13 mouse cellular contexts compared by ENCODE assay signal in the genomic region with DNA sequence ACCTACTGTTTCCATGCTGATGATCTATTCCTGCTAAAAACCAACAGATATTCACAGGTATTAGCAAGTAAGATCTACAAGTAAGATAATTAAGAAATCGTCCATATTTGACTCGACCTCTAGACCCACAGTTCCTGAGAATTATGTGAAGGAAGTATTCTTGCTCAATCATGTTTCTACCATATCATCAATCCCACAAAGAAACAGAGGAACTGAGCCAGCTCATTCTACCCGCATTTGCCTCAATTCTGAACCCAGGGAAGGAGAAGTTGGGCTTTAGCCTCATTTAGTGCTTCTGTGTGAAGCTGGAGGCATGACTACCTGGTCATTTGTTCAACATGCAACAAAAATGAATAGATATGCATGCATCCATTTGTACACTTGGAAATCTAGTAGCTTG.
"Had no signal": no experiment of that assay in that cellular context is flagged by ENCODE, and none has a peak within 500 bp of the region (broad histone marks: within the 10 kb centered on the region; RNA-seq: fewer than 3 reads in every experiment).

No protein-coding gene starts in this region.

- H3K4me1 ChIP-seq: limb, embryonic 13.5 days; lung, embryonic 15.5 days; midbrain, embryonic 15.5 days had no signal

- DNase-seq: kidney, adult 11 months; kidney, postnatal 10 days; kidney, postnatal 4 days; left cerebral cortex, postnatal 4 days; right cerebral cortex, adult 18-20 months; right cerebral cortex, postnatal 25 days; thymus, postnatal 36 days had no signal

- H3K4me3 ChIP-seq: layer of hippocampus, adult 2 months; limb, embryonic 13.5 days; liver, embryonic 12.5 days; lung, embryonic 15.5 days; megakaryocyte, embryonic 14.5 days; midbrain, embryonic 15.5 days had no signal

- ATAC-seq: liver, embryonic 12.5 days; midbrain, embryonic 15.5 days had no signal
